Mouse (Mus musculus) heart, adult 2 months (tissue): ENCODE results near the gene Zfp101.

Experiments used
- CTCF ChIP-seq: fragments of 200-600 bp; IDR thresholded peaks from 2 replicates; pipeline ENCODE4 v1.8.1; 2022; ENCODE audit warnings: antibody characterized with exemption, mild to moderate bottlenecking, moderate library complexity
- EP300 ChIP-seq: fragments of 200-500 bp; IDR thresholded peaks from 2 replicates; pipeline ENCODE4 v1.6.1; 2011; ENCODE audit warnings: low read depth, low read length, control low read depth; ENCODE audit not compliant: insufficient read depth
- POLR2A ChIP-seq: fragments of 200-500 bp; IDR thresholded peaks from 2 replicates; pipeline ENCODE4 v1.6.1; 2011; ENCODE audit warnings: mild to moderate bottlenecking, low read depth, low read length, control low read depth; ENCODE audit not compliant: insufficient read depth

GRCm38 (mm10) chr17:33432019-33432946, 37.8 kb upstream of the Zfp101 start, which contains the start of gene Actl9:
- TF ChIP-seq CTCF = no peak
- no peak for TF ChIP-seq POLR2A
- TF ChIP-seq EP300 = no peak
